Mouse (Mus musculus) embryonic facial prominence, embryonic 13.5 days (tissue): ENCODE data around the gene Pipox. TPM values are rescaled to one million over a fixed set of nuclear protein-coding genes. Genes with fewer than 3 reads are reported as not detected.
A peak's percentile ranks its signal among the peaks of the same experiment; 100 is the strongest.

ENCODE experiments used
- ATAC-seq: fragments of 200-750 bp; cut with Nextera tagmentation; 2 replicates; pipeline ENCODE4 v1.8.0; 2017; ENCODE audit warnings: low read depth; ENCODE audit not compliant: insufficient number of reproducible peaks, insufficient read depth, low FRiP score, low TSS enrichment
- H3K27ac ChIP-seq: fragments of 300-500 bp; sonication (generic); 2 replicates; pipeline ENCODE4 v1.5.1; 2015; ENCODE audit warnings: moderate library complexity, mild to moderate bottlenecking, inconsistent platforms
- H3K27me3 ChIP-seq: fragments of 300-500 bp; sonication (generic); 2 replicates; pipeline ENCODE4 v1.6.1; 2015; ENCODE audit warnings: mild to moderate bottlenecking, inconsistent platforms
- H3K36me3 ChIP-seq: fragments of 300-500 bp; sonication (generic); 2 replicates; pipeline ENCODE4 v1.6.1; 2015; ENCODE audit warnings: mild to moderate bottlenecking, inconsistent platforms
- H3K4me1 ChIP-seq: fragments of 300-500 bp; sonication (generic); 2 replicates; pipeline ENCODE4 v1.6.1; 2015; ENCODE audit warnings: inconsistent platforms
- H3K4me2 ChIP-seq: fragments of 300-500 bp; sonication (generic); 2 replicates; pipeline ENCODE4 v1.6.1; 2015; ENCODE audit warnings: moderate library complexity, mild to moderate bottlenecking, inconsistent platforms
- H3K4me3 ChIP-seq: fragments of 300-500 bp; sonication (generic); 2 replicates; pipeline ENCODE4 v1.5.1; 2015; ENCODE audit warnings: mild to moderate bottlenecking, inconsistent platforms
- H3K9ac ChIP-seq: fragments of 300-500 bp; sonication (generic); 2 replicates; pipeline ENCODE4 v1.6.1; 2015; ENCODE audit warnings: mild to moderate bottlenecking, inconsistent platforms
- H3K9me3 ChIP-seq: fragments of 300-500 bp; sonication (generic); 2 replicates; pipeline ENCODE4 v1.6.1; 2016; ENCODE audit warnings: inconsistent platforms
- WGBS: fragments of 180-500 bp; shearing (Covaris S2); methylation state at CpG from one replicate; pipeline ENCODE4 v1.1.7; 2015; ENCODE audit warnings: mixed read lengths; 5-methylcytosine and 5-hydroxymethylcytosine counted together
- polyA plus RNA-seq: library from polyadenylated mRNA; unstranded; fragments of >200 nt; fragmentation: Nextera tagmentation; extraction: Ambion mirVana; gene quantifications from 2 replicates; pipeline ENCODE4 v1.2.1, GENCODE M21; 2015

Pipox gene
- polyA plus RNA-seq, 1 experiment from 2014 or later, result 1.1 TPM

GRCm38 (mm10) chr11:77840523-77841245 lies 53.2 kb downstream of the Pipox start:
- H3K27ac ChIP-seq, result no peak overlapping the region
- 84% methylated on average over 16 of the region's 16 CpGs for WGBS
- ATAC-seq, result no peak
- H3K9me3 ChIP-seq, result no peaks in the 10 kb centered on the region
- peaks cover 82% of the 10 kb centered on the region for H3K36me3 ChIP-seq
- no peak overlapping the region for H3K4me2 ChIP-seq
- H3K9ac ChIP-seq, result no peak overlapping the region
- 0 out of 2 replicates have a peak, but pooled peaks cover 4% of the 10 kb centered on the region for H3K4me1 ChIP-seq
- no peak overlapping the region for H3K4me3 ChIP-seq
- no peaks in the 10 kb centered on the region for H3K27me3 ChIP-seq

DNA sequence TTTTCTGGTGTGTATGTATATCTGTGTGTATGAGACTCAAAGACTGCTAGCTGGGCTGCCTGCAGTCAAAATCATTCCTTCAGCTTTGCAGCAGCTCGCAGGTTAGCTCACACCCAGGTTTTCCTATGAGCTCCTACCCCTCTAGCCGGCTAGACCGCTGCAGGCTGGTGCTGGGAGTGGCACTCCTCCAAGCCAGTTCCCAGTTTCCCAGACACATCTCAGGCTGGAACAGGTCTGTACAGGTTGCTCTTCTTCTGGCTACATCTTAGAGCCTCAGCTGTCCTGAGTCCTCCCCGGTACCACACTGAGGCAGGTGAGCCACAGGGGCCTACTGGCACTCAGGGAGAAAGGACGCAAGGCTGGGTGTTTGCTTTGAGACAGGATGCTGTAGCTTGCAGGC lies 56.0 kb downstream of the Pipox start:
- ATAC-seq, result 0 out of 2 replicates have a peak, but pooled peaks have one; percentile 26
- H3K36me3 ChIP-seq, result peaks cover 81% of the 10 kb centered on the region
- WGBS, result 75% methylated on average over 5 of the region's 5 CpGs

GRCm38 (mm10) chr11:77836751-77837150 lies 57.1 kb downstream of the Pipox start:
- Histone ChIP-seq H3K4me2 (no peak overlapping the region), H3K36me3 (peaks cover 78% of the 10 kb centered on the region), H3K9me3 (no peaks in the 10 kb centered on the region), H3K4me3 (no peak overlapping the region), H3K4me1 (0 out of 2 replicates have a peak, but pooled peaks cover 4% of the 10 kb centered on the region), H3K9ac (no peak overlapping the region), H3K27ac (no peak overlapping the region), H3K27me3 (no peaks in the 10 kb centered on the region)
- no peak for ATAC-seq
- 66% methylated on average over 4 of the region's 4 CpGs for WGBS

More for the DNA sequence above, 56.0 kb downstream of the Pipox start:
- Histone ChIP-seq H3K4me1 (0 out of 2 replicates have a peak, but pooled peaks cover 4% of the 10 kb centered on the region), H3K4me2 (no peak overlapping the region), H3K27ac (no peak overlapping the region), H3K4me3 (no peak overlapping the region), H3K9me3 (no peaks in the 10 kb centered on the region), H3K27me3 (no peaks in the 10 kb centered on the region), H3K9ac (no peak overlapping the region)

DNA sequence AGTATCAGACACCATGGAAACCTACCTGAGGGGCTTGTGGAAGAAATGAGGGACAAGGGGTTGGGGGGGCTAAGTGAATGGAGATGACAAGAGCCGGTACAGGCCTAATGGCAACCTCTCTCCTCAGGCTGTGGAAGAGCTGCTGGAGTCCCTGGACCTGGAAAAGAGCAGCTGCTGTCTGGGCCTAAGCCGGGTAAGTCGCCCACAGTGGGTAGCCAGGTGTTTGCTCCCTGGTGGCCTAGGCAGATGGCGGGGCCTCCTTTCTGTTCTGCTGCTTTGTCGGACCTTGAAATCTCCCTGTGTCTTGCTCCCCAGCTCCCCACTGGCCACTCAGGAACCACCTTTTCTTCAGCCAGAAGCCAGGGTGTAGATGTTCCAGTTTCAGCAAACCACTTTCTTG lies 57.6 kb downstream of the Pipox start:
- H3K27me3 ChIP-seq, result no peaks in the 10 kb centered on the region
- ATAC-seq, result no peak
- H3K4me1 ChIP-seq, result 0 out of 2 replicates have a peak, but pooled peaks cover 4% of the 10 kb centered on the region
- H3K36me3 ChIP-seq, result peaks cover 74% of the 10 kb centered on the region
- H3K4me2 ChIP-seq, result no peak overlapping the region
- no peak overlapping the region for H3K4me3 ChIP-seq
- no peaks in the 10 kb centered on the region for H3K9me3 ChIP-seq
- no peak overlapping the region for H3K9ac ChIP-seq
- H3K27ac ChIP-seq, result no peak overlapping the region
- 70% methylated on average over 5 of the region's 5 CpGs for WGBS

- WGBS, result 85% methylated on average over 3 of the region's 3 CpGs
- Histone ChIP-seq H3K4me3 (no peak overlapping the region), H3K27ac (no peak overlapping the region), H3K9ac (no peak overlapping the region), H3K27me3 (no peaks in the 10 kb centered on the region), H3K36me3 (peaks cover 72% of the 10 kb centered on the region), H3K9me3 (no peaks in the 10 kb centered on the region), H3K4me1 (0 out of 2 replicates have a peak, but pooled peaks cover 4% of the 10 kb centered on the region), H3K4me2 (no peak overlapping the region)
- ATAC-seq, result no peak
Measured at GRCm38 (mm10) chr11:77835109-77835508, 58.8 kb downstream of the Pipox start.

- Histone ChIP-seq H3K9ac (no peak overlapping the region), H3K36me3 (peaks cover 87% of the 10 kb centered on the region)
- 88% methylated on average over 4 of the region's 4 CpGs for WGBS
Measured at GRCm38 (mm10) chr11:77832541-77832940, 61.4 kb downstream of the Pipox start.

GRCm38 (mm10) chr11:77830875-77831274 lies 63.0 kb downstream of the Pipox start:
- Histone ChIP-seq H3K4me1 (0 out of 2 replicates have a peak, but pooled peaks cover 4% of the 10 kb centered on the region), H3K4me3 (no peak overlapping the region), H3K27me3 (no peaks in the 10 kb centered on the region), H3K4me2 (no peak overlapping the region), H3K27ac (no peak overlapping the region), H3K9ac (no peak overlapping the region), H3K36me3 (peaks cover 72% of the 10 kb centered on the region), H3K9me3 (no peaks in the 10 kb centered on the region)
- no peak for ATAC-seq
- 57% methylated on average over 7 of the region's 7 CpGs for WGBS

More at GRCm38 (mm10) chr11:77832541-77832940, 61.4 kb downstream of the Pipox start:
- Histone ChIP-seq H3K27ac (no peak overlapping the region), H3K4me2 (no peak overlapping the region), H3K27me3 (no peaks in the 10 kb centered on the region), H3K4me3 (no peak overlapping the region), H3K4me1 (0 out of 2 replicates have a peak, but pooled peaks cover 4% of the 10 kb centered on the region), H3K9me3 (no peaks in the 10 kb centered on the region)
- ATAC-seq, result no peak

Other genes starting within 250 kb of the Pipox start
- 5.2 and 5.9 TPM in 2 replicates for gene Nufip2, start 207.9 kb downstream of the Pipox start, polyA plus RNA-seq
- gene Cryba1, start 168.8 kb downstream of the Pipox start, polyA plus RNA-seq, result 1.1 TPM in 1 of 2 replicates, not detected in the other
- gene Myo18a, start 130.8 kb downstream of the Pipox start, polyA plus RNA-seq, result 28.4 and 34.0 TPM in 2 replicates
- gene Gm10277, start 106.3 kb downstream of the Pipox start, polyA plus RNA-seq, result 1.8 TPM in 2 replicates
- gene Sez6, start 36.7 kb upstream of the Pipox start, polyA plus RNA-seq, result 1.5 and 2.6 TPM in 2 replicates
- gene Phf12, start 88.7 kb upstream of the Pipox start, polyA plus RNA-seq, result 19.8 and 22.7 TPM in 2 replicates
- 16.1 and 20.5 TPM in 2 replicates for gene Dhrs13, start 138.2 kb upstream of the Pipox start, polyA plus RNA-seq
- 49.4 and 53.2 TPM in 2 replicates for gene Flot2, start 143.8 kb upstream of the Pipox start, polyA plus RNA-seq
- gene Eral1, start 186.3 kb upstream of the Pipox start, polyA plus RNA-seq, result 34.8 and 39.0 TPM in 2 replicates
- 14.1 and 16.9 TPM in 2 replicates for gene Fam222b, start 200.6 kb upstream of the Pipox start, polyA plus RNA-seq